Mouse (Mus musculus): ENCODE data around the gene Tnf.

Tnf gene

DNA sequence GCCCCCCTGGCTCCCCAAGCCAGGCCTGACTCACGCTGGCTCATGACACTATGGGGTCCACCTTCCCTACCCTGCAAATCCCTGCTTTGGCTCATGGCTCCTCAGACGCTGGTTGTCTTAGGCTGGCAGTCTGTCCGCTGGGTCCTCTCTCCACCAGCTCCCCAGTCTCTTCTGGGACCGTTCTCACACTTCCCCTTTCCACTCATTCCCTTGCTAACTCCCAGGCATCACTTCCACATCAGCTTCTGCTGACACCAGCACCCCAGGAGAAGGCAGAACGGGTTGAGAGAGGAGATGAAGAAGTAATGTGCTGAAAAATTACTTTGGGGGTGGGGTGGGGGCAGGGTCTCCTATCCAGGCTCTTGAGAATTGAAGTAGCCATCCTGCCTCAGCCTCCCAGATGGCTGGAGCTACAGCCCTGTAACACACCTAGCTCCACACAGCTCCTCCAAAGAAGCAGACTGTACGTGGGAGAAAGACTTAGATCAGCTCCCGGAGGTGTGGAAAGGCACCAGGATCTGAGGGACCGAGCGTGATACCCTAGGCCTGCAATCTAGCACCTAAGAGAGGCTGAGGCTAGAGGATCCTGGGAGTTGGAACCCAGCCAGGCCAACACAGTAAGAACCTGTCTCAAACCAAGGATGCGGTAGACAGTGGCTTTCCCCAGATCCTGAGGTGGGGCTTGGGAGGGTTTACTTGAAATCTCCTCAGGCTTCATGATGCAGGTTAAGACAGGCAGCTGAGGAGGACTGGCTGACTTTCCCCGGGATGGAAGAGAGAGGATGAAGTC is 29.2 kb downstream of the Tnf start:
- DNase-seq (ENCODE audit: low spot score): peak; percentile 66

DNA sequence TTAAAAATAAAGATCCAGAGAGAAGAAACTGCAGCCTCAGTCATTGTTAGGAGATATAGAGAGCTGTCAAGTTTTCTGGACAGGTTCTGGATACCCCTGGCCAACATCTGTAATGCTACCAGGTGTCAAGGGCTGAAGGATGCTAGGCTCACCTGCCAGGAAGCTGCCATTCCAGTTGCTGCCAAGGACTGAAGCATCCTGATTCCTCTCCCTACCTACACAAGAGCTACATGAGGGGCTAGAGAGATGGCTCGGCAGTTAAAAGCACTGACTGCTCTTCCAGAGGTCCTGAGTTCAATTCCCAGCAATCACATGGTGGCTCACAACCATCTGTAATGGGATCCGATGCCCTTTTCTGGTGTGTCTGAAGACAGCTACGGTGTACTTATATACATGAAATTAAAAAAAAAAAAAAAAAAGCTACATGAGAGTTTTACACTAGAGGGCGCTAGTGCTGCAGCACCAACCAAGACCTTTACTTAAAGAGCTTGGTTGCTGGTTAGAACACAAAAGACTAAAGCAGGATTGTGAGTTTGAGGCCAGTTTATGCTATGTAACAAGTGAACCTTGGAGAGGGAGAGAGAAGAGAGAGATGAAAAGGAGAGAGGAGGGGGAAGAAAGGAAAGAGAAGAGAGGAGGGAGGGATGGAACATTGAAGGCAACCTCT is 33.1 kb downstream of the Tnf start:
- DNase-seq (ENCODE audit: low spot score): peak; percentile 54

DNA sequence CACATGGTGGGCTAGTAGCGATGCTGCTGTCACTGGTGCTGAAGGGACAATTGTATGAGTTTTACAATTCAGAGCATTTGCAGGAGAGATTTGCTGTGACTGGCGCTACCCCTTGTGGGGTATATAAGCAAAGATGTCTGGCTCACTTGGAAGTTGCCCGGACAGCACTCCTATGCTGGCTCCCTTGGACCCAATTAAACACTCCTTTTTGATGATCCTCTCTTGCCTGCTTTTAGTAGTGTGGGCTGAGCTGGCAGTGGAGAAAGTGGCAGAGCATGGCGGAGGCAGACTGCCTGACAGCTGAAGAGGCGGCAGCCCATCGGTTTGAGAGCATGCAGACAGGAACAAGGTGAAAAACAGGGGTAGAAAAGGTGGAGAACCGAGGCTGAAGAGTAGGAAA is 34.0 kb downstream of the Tnf start:
- DNase-seq (ENCODE audit: low spot score): no peak

DNA sequence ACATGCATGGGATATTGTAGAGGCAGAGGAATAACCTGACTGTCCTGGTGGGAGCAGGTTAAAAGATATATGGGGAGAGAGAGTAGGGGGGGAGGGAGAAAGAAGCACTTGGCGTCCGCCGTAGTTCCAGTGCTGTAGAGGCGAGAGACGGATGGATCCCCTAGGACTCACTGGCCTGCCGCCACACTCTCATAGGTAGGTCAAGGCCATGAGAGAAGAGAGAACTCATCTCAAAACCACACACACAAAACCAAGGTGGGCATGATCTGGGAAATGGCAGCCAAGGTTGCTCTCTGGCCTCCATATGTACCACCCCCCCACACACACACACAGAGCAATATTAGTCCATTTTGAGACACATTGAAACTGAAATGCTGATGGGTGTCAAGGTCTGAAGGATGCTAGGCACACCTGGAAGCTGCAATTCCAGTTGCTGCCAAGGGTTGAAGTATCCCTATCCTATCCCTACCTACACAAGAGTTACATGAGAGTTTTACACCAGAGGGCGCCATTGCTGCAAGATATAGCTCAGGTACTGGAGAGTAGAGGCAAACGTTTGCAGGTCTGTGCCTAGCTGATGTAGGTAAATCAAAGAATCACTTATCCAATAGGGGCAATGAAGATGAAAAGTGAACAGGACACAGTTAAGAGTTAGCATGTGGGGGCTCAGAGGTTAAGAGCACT is 35.3 kb downstream of the Tnf start:
- DNase-seq (ENCODE audit: low spot score): peak; percentile 79

DNA sequence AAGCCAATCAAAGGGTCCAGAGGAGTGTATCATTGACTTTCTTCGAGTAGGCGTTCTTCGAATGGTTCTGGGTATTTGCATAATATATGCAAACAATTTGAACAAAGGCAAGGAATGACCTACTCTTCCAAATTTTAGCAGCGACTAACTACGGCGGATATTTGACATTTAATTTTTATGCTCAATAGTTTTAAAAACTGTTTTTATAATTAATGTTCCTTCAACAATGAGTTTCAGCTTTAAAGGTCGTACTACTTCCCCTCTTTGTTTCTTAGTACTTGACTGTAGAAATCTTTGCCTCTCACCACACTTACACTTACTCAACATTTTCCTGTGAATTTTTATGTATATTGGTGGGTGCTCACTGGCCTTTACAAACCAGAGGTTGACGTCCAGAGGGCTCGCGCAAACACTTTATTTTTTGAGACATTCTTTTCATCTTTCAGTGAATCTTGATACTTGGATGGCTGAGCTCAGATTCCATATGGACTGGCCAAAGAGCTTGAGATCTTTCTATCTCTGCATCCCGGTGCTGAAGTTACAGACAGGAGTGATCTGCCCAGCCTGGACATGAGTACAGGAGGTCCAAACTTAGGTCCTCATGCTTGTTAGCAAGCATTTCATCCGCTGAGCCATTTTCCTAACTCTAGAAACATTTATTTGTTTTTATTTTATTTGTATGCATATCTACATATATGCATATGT is 36.2 kb downstream of the Tnf start:
- no peak for DNase-seq (ENCODE audit: low spot score)

DNA sequence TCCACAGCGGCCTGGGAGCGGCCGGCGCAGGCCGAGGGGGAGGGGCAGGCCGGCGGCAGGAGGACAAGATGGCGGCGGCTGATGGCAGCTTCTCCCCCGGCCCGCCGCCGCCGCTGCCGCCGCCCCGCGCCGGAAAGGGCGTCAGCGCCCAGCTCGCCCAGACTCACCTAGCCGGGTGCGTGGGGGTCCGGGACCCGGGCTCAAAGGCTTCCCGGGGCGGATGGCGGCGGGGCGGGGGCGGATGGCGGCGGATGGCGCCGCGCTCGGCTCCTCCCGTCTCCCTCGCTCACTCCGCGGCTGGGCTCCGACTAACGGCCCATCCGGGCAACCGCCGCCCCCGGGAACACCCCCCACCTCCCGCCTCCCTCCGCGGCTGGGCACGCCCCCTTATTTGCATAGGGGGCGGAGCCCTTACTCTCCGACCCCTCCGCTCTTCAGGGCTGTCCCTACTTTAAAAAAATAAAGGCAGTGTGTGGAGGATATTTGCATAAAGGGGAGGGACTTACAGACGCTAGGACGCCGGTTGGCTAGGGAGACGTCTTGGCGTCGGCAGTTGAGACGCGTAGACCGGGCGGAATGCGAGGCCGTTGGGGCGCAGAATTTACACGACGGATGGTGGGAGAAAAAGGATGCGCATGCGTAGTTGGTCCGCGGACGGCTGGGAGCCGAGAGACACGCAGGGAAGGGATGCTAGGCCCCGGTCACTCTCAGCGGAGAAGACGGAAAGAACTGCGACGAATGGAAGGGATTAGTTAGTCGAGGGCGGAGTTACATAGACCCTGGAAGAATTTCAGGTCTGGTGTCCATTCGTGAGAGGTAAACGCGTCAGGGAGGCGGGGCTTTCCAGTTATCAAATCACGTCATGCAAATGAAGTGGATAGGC is 37.0 kb downstream of the Tnf start, which contains the start of gene Prrc2a:
Gene Prrc2a, minus strand, starts transcription at position 330 of the 883 bp plus-strand sequence.
- DNase-seq (ENCODE audit: low spot score): peak; percentile 97

DNA sequence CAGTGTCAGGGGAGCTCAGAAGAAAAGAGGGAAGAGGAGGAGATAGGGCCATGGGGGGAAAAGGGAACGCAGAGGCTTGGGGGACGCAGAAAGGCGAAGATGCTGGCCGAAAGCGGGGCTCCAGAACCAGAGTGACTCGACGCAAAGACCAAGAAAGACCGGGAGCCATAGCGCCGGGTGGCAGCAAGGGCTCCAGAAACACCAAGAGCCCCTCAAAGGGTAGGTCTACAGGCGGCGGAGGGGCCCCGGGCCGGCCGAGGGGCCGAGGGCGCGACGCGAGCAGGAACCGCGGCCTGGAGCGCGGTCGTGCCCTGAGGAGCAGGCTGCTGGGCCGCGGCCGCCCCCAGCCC is 37.6 kb downstream of the Tnf start:
- no peak for DNase-seq (ENCODE audit: low spot score)

DNA sequence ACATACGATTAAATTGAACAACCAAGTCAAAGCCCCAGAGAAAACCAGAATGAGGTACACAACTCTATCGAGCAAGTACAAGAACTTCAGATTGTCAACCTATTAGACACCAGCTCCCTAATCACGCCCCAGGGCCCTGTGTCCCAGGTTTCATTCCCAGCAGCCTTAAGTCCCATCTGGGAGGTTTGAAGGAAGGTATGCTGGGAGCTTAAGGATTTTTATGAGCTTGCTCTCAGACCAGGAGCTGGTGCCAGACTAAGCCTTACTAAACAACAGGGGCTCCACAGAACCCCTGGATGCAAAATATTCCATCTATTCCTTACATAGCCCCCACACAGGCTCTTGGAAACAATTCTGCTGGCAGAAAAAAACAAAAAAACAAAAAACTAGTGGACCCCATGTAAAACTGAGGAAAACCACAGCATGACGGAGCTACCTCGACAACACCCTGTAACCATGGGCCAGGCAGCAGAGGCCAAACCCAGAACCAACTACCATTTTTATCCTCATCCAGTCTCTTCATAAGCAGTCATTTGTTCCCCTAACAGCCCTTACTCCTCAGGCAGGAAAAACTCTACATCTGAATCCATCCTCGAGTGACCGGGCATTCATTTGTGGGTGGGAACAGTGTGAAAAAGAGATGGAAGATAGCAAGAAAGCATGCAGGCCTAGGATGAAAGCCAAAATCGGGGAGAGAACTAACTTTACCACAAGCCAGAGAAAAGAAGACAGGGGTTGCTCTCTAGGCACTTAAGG is 38.3 kb downstream of the Tnf start:
- DNase-seq (ENCODE audit: low spot score): no peak

DNA sequence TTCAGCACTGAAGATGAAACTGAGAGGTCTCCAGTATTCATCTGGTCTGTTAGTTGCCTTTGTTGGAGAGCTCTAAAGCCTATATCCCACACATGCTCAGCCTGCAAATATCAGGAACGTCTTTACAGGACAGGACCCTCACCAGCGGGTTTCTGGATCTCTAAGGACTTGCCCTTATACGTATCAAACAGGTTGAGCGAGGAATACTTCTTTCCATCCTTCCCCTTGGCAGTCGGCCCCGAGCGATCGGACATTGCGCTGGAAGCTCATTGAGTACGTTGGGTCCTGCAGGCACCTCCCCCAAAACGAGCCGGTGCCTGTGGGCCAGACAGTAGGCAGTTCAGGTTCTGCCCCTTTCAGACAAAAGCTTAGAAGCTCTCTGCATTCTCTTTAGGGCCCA is 39.1 kb downstream of the Tnf start:
- no peak for DNase-seq (ENCODE audit: low spot score)

DNA sequence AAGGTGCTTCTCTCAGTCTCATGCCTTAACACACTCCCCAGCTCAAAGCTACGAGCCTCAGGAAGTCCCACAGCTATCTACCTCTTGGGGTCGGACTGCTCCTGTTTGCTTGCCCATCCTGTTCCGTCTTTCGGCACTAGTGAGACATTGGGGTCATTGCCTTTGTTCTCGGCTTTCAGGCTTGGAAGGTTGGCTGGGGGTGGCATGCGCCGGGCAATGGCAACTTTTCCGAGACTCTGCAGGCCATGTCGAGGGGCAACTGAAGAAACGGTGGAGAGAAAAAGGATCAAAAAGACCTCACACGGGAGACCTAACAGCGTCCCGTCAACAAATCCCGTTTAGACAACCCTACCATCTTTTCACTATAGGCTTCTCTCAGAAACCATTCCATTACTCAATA is 39.7 kb downstream of the Tnf start:
- DNase-seq (ENCODE audit: low spot score): no peak

DNA sequence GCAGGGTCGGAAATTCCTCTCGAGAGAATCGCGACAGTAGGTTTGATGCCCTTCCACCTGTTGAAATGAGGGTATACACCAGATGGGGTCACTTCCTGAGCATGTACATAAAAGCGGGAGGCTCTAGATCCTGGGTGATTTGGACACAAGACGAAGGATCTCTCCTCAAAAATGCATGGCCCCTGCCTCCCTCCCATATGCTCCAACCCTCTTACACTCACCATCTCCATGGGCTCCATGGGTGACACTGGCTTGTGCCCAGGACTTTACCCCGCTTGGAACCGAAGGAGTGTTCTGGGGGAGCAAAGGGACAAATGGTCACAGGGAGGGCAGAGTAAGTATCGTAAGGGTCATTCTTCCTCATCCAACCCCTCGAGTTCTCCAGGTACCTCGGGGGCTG is 40.4 kb downstream of the Tnf start:
- no peak for DNase-seq (ENCODE audit: low spot score)

DNA sequence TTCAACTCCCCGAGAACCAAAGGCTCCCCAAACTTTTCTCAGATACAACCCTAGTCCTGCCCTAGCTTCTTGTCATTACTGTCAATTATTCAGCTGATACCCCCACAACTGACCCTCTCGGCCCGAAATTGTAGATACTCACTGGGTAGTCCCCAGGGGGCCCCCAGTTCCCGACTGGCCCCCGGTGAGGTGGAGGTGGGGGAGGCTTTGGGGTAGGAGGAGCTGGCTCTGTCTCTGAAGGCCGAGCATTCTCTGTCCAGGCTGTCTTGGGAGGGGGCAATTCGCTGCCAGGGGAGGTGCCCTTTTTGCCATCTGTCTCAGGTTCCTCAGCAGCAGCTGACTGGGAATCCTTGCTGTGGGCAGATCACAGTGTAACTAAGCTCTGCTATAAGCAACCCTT is 42.2 kb downstream of the Tnf start:
- no peak for DNase-seq (ENCODE audit: low spot score)

DNA sequence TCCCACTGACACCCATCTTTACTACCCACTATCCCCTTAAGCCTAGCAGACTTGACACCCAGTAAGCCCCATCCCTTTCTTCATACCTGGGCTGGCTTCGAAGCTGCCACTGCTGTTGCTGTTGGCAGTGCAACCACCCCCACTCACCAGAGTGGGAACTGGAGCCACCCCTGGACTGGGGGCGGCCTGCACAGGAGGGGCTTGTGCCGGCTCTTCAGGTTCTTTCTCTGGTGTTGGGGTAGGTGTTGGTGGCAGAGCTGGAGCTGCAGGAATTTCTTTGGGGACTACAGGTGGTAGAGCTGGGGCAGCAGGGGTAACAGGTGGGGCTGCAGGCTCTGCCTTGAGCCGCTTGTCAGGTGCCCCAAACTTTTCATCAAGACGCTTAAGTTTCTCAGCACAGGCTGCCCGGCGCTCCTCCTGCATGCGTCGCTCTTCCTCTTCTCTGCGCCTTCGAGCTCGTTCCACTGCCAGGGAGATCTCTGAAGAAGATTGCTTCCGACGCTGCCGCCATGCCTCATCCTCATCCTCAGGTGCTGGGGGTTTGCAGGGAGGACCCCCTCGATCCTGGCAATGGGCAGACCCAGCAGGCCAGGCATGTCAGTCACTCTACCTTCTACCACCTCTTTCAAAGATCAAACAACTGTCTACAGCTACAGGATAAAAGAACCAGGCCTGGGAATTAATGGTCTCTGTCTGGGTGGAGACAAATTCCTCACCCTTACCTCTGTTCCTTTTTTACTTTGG is 42.8 kb downstream of the Tnf start:
- no peak for DNase-seq (ENCODE audit: low spot score)

DNA sequence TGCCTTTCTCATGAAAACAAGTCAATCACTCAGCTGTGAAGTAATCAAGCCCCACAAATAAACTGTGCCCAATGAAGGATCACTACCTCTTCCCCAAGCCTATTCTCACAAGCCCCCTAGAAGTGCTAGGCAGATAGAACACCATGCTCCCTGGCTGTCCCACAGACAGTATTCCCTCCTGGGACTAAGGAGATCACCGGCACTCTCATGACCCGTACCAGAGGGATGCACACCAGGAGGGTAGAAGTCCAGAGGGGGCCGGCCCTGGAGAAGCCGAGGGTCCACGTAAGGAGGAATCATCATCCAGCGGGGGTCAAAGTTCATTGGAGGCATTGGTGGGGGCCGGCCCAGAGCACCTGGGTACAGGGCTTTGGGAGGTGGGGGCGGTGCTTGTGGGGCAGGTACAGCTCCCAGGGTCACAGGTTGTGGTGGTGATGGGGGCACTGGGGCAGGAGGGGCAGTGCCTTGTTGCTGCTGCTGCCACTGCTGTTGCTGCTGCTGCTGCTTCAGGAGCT is 44.1 kb downstream of the Tnf start:
- no peak for DNase-seq (ENCODE audit: low spot score)

DNA sequence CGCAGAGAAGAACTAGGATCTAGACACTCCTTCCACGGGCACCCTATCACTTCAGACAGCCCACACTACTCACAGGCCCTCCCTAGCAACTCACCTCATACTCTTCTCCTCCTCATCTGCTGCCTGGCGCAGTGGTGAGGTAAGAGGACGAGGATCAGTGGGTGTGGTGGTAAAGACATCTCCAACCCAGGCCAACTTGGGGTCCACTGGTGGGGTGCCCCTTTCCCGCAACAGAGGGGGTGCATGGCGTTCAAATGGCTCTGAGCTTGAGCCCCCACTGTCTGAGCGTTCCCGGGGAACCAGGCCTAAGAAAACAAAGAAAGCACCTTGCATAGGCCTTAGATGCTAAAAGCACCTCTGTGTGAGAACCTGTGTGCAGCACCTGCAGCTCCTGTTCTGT is 44.6 kb downstream of the Tnf start:
- DNase-seq (ENCODE audit: low spot score): no peak

DNA sequence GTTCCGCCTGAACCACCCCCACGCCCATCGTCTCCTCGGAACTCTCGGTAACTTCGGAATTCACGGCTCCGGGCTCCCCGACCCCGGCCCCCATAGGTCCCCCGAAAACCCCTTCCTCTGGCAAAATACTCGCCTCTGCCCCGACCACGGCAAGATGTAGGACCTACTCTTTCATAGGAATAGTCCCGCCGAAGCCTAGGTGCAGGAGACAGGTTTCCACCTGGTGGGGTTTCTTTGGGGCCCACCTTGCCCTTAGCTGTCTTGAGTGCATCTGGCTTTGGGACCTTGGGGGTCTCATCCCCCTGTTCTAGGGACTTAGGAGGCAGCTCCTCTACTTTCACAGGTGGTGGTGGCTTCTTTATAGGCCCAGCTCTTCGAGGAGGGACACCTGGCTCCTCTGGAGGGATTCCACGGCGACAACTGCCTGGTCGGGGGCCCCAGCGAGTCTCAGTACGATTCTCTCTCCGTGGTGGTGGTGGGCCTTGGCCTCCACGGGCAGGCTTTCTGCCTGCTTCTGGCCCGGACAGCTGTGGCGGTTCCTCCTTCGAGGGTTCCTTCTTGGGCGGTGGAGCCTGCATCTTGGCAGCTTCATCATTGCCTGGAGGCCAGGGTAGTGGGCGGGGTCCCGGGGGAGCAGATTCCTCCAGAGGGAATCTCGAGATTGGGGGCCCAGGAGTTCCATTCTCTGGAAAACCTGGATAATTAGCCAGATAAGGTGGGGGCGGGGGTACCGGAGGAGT is 45.2 kb downstream of the Tnf start:
- DNase-seq (ENCODE audit: low spot score): no peak

DNA sequence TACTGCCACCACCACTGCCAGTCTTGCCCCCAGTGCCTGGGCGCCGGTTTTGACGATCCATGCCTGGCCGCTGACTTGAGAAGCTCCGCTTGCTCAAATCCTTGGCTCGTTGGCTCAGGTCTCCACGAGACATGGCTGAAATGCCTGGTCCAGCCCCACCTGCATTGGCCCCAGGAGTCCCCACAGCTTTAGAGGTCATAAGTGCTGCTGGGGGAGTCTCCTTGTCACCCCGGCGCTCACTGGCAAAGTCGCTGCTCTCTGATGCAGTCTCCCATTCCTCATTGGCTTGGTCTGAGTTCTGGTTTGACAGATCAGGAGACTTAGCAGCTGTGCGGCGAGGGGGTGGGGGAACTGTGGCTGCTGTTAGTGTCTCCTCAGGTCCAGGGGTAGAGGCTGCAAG is 46.4 kb downstream of the Tnf start:
- no peak for DNase-seq (ENCODE audit: low spot score)

DNA sequence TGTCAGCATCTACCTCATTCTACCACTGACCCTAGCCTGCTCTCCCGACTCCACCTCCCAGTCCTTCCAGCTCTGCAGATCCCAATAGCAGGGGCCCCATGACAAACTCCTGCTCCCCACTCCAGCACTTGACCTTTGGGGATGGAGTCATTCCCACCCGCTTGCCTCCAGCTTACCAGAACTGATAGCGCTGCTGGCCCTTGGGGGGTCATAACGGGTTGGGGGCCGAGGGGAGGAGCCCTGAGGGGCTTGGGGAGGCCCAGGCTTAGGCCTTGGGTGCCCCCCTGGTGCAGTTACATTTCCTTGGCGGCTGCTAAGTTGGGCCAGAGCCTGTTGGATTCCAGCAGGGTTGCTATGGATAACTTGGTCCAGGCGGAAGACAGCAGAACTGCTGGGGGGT is 47.2 kb downstream of the Tnf start:
- DNase-seq (ENCODE audit: low spot score): no peak

DNA sequence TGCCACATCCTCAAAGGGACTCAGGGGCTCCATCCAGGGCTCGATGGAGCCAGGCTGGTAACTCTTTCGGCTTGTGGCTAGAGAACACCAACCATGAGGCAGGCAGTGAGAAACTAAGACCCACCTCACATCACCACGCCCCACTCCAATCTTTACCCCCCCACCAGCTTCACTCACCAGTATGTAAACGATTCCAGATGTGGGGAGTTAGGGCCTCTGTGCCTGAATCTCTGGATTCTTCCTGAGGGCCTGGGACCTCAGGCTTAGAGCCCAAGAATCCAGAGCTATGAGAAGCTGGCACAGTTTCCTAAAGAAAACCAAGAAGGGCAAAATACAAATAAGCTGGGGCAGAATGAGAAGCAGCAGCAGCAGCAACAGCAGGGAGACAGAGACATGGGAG is 47.9 kb downstream of the Tnf start:
- no peak for DNase-seq (ENCODE audit: low spot score)
